Mouse (Mus musculus) adrenal gland, postnatal 10 days (tissue): ENCODE measurements around the gene Pias1. TPM values are rescaled to one million over a fixed set of nuclear protein-coding genes. Genes with fewer than 3 reads are reported as not detected.

Experiments used
- DNase-seq: peaks from one replicate; pipeline ENCODE4 v3.0.0; 2021; ENCODE audit warnings: mixed read lengths
- total RNA-seq, 2 experiments: library from RNA; stranded (reverse); gene quantifications; 2 replicates each; pipeline ENCODE4 v1.2.3; 2021

The Pias1 gene
- total RNA-seq, 2 experiments from 2014 or later: 27.9 to 32.8 TPM

GRCm38 (mm10) chr9:62857719-62858261 is 129.9 kb downstream of the Pias1 start, which contains the start of gene Calml4:
Gene Calml4 (plus strand): TSS chr9:62858080.
- peak; percentile 89 for DNase-seq

DNA sequence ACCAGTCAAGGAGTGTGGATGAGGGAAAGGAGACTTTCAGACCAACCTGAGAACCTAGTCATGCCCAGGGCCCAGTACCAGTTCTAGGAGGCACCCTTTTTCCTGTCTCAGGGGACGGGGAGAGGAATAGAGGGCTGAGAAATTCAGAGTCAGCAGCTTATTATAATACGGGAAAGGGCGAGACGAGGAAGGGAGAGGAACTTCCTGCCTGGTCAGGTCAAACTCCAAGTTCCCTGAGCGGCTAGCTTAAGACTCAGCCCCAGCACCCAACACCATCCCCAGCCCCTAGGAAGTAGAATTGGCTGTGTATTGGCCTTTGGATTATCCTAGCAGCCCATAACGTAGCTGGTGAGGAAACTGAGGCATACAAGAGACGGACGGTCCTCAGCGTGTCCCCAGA is 130.5 kb downstream of the Pias1 start:
- no peak for DNase-seq

DNA sequence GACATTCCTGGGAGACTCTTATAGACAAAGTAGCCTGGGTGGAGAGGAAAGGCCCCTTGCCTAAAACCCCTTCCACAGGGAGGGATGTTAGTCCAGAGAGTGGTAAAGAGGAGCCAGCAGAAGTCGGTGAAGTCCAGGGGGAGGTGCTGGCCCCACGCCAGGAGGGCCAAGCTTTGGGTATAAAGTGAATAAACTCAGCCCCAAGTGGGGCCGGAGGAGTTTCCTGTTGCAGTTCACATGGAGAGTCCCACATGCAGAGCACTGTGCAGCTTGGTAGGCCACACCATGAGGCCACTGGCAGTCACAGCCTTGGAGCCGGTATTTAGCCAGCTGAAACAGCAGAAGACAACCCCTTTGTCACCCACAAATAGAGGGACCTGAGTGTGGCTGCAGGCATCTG is 133.2 kb downstream of the Pias1 start:
- no peak for DNase-seq

GRCm38 (mm10) chr9:62851571-62851970 is 136.2 kb downstream of the Pias1 start:
- no peak for DNase-seq

DNA sequence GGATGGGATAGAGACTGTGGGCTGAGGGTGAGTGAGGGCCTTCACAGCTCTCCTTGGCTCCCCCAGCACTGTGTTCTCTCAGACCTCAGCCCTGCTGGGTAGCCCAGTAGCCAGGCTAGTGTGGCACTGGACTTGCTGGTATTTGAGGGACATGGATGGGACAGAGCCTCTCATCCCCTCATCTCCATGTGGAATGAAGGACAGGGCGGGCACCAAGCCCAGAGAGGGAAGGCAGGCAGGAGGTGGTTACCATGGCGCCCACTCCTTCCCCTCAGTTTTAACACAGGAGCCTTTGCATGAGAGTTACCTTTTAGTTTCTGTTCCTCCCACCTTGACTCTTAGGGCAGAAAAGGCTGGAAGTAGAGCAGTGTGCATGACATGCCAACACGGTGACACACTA is 139.1 kb downstream of the Pias1 start:
- DNase-seq: peak; percentile 25

GRCm38 (mm10) chr9:62847694-62848093 is 140.0 kb downstream of the Pias1 start:
- DNase-seq: peak; percentile 92

DNA sequence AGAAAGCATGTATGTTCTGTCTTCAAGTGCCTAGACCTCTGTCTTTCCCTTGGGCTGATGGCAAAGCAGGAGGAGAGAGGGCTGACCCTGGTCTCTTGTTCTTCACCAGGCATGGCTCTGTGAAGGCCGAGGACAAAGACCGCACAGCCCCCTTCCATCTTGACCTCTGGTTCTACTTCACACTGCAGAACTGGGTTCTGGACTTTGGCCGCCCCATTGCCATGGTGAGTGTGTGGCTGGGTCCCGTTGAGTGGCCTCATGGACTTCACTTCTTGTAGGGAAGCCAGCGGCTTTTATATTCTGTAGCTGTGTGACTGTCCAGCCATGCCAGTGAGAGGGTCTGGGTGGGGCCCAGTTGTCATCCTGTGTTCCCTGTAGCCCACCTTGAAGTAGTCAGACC is 143.3 kb downstream of the Pias1 start:
- no peak for DNase-seq

- no peak for DNase-seq
These were observed 144.2 kb downstream of the Pias1 start for GRCm38 (mm10) chr9:62843356-62844024.

GRCm38 (mm10) chr9:62839172-62839770 is 148.5 kb downstream of the Pias1 start:
- peak; percentile 40 for DNase-seq

GRCm38 (mm10) chr9:62838506-62839171 is 149.1 kb downstream of the Pias1 start, which contains the start of gene Cln6:
Gene Cln6 (plus strand): TSS chr9:62838785.
- peak; percentile 82 for DNase-seq

DNA sequence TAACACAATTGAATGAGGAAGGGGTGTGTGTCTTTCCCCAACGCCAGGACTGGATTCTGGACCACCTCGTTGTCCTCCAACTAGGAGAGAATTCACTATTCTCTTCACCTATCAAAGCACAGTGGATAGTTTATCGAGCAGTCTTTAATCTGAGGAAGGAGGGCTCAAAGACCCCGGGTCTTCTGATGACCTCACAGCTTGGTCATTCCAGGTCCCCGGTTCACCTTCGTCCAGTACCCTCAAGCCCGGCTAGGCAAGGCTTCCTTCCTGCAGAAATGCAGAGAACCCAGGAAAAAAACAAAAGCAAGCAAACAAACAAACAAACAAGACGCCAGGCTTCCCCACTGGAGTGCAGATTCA is 149.6 kb downstream of the Pias1 start:
- no peak for DNase-seq

GRCm38 (mm10) chr9:62837611-62838010 is 150.1 kb downstream of the Pias1 start:
- DNase-seq: no peak

DNA sequence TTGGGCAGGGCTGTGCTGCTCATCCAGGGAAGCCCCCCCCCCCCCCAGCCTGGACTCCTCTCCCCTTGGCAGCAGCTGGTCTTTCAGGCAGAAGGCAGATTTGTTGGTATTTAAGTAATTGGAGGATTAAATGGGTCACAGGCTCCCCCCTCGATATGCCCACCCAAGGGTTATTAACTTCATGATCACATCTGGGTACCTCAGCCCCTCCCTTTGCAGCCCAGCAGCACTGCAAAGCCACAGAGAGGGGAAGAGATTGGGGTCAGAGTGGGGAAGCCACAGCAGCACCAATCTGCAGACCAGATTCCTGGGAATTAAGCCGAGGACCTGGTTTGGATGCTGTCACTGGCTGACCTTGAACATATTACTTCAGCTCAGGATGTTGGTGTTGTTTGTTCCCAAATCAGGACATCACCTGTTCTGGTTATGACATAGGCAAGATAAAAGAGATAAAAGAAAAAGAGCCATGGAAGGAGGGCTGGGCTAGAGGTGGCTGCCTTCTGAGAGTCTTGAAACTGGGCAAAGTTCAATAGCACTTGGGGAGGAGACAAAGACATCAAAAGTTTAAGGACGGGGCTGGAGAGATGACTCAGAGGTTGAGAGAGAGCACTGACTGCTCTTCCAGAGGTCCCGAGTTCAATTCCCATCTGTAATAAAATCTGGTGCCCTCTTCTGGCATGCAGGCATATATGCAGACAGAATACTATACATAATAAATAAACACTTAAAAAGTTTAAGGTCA is 151.8 kb downstream of the Pias1 start:
- DNase-seq: no peak

DNA sequence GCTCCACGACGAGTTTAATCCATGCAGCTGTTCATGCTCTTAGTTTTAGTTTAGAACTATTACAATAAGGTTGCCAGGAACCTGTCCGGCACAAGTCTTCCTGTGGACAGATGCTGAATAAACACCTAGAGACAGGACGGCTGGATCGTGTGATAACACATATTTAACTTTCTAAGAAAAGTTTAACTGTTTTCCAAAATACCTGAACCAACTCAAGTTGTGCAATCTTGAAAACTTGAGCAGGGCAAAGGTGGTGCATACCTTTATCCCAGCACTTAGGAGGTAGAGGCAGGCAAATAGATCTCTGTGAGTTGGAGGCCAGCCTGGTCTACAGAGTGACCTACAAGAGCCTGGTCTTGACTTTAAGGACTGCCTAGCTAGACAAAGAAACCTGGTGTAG is 152.8 kb downstream of the Pias1 start:
- DNase-seq: no peak

DNA sequence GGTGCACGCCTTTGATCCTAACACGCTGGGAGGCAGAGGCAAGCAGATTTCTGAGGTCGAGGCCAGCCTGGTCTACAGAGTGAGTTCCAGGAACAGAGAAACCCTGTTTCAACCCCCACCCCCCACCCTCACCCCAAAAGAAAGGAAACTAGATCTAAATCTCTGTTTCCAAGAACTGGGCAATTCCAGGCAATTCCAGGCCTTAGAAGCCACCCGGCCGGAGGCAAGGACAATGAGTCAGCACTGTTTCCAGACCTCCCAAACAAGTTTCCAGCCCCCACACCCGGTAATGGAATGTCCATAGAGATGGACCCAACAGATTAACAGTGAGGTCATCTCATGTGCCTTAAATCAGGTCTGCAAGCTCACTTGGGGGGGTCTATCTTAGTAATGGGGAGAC is 157.8 kb downstream of the Pias1 start:
- no peak for DNase-seq

GRCm38 (mm10) chr9:62828662-62829086 is 159.1 kb downstream of the Pias1 start:
- peak; percentile 98 for DNase-seq

Other genes with a start within 250 kb of the Pias1 start
- gene Fem1b, start 176.0 kb downstream of the Pias1 start, total RNA-seq: 10 to 100 TPM; 34.5 to 37.6 TPM
- gene Cln6, start 149.1 kb downstream of the Pias1 start, total RNA-seq: 10 to 100 TPM; 18.2 to 24.4 TPM
- 10 to 100 TPM; 12.2 to 13.7 TPM for gene Calml4, start 129.8 kb downstream of the Pias1 start, total RNA-seq
- gene Skor1, start 161.0 kb upstream of the Pias1 start, total RNA-seq: under 1 TPM; 0.09 to 0.18 TPM